Mouse (Mus musculus) limb, embryonic 14.5 days (tissue): ENCODE data around the gene Cnot8. TPM values are rescaled to one million over a fixed set of nuclear protein-coding genes. Genes with fewer than 3 reads are reported as not detected.

ENCODE experiments used
- ATAC-seq: fragments of 200-750 bp; cut with Nextera tagmentation; 2 replicates; pipeline ENCODE4 v1.8.0; 2017; ENCODE audit warnings: low read depth, moderate number of reproducible peaks, moderate TSS enrichment; ENCODE audit not compliant: low FRiP score
- DNase-seq: peaks from one replicate; pipeline ENCODE4 v3.0.0-alpha.2; 2015; ENCODE audit warnings: low spot score
- H3K27ac ChIP-seq: fragments of 300-500 bp; sonication (generic); replicated peaks from 2 replicates; pipeline ENCODE4 v1.5.1; 2014; ENCODE audit warnings: low read depth, mild to moderate bottlenecking, low read length, moderate library complexity, mixed read lengths
- H3K27me3 ChIP-seq: fragments of 300-500 bp; sonication (generic); 2 replicates; pipeline ENCODE4 v1.6.1; 2014; ENCODE audit warnings: low read length, mixed read lengths; ENCODE audit not compliant: control insufficient read depth, insufficient read depth
- H3K36me3 ChIP-seq: fragments of 300-500 bp; sonication (generic); 2 replicates; pipeline ENCODE4 v1.6.1; 2014; ENCODE audit warnings: mild to moderate bottlenecking, low read length, moderate library complexity, mixed read lengths; ENCODE audit not compliant: control insufficient read depth, insufficient read depth
- H3K4me1 ChIP-seq: fragments of 300-500 bp; sonication (generic); 2 replicates; pipeline ENCODE4 v1.6.1; 2014; ENCODE audit warnings: antibody characterized with exemption, low read length, mixed read lengths; ENCODE audit not compliant: control insufficient read depth, insufficient read depth
- H3K4me2 ChIP-seq: fragments of 300-500 bp; sonication (generic); replicated peaks from 2 replicates; pipeline ENCODE4 v1.6.1; 2014; ENCODE audit warnings: low read depth, mild to moderate bottlenecking, low read length, moderate library complexity; ENCODE audit not compliant: severe bottlenecking
- H3K4me3 ChIP-seq: fragments of 300-500 bp; sonication (generic); replicated peaks from 2 replicates; pipeline ENCODE4 v1.5.1; 2014; ENCODE audit warnings: low read length
- H3K9ac ChIP-seq: fragments of 300-500 bp; sonication (generic); 2 replicates; pipeline ENCODE4 v1.6.1; 2014; ENCODE audit warnings: mild to moderate bottlenecking, low read depth, low read length, moderate library complexity; ENCODE audit not compliant: severe bottlenecking
- H3K9me3 ChIP-seq: fragments of 300-500 bp; sonication (generic); 2 replicates; pipeline ENCODE4 v1.6.1; 2016; ENCODE audit warnings: low read length; ENCODE audit not compliant: control insufficient read depth
- POLR2A ChIP-seq: fragments of 200-500 bp; IDR thresholded peaks from 2 replicates; pipeline ENCODE4 v1.8.0; 2012; ENCODE audit warnings: inconsistent platforms, mild to moderate bottlenecking, moderate library complexity, borderline replicate concordance; ENCODE audit not compliant: insufficient read depth, insufficient read length; ENCODE audit errors: extremely low read depth
- WGBS: fragments of 180-500 bp; shearing (Covaris S2); extraction: QIAGEN DNeasy Blood & Tissue Kit; methylation state at CpG from one replicate; pipeline ENCODE4 v1.1.7; 2014; 5-methylcytosine and 5-hydroxymethylcytosine counted together
- polyA plus RNA-seq, 2 experiments: library from polyadenylated mRNA; depleted of rRNA in 1 of 2; stranded (reverse) in 1 of 2; unstranded in 1 of 2; fragments of >200 nt; fragmentation: Nextera tagmentation in 1 of 2; extraction: Ambion mirVana in 1 of 2; gene quantifications; 2 replicates each; pipeline versions ENCODE4 v1.2.1 to v1.2.3; 2012 to 2014

Cnot8 gene
- polyA plus RNA-seq, 2 experiments = 90.1 to 97.2 TPM

DNA sequence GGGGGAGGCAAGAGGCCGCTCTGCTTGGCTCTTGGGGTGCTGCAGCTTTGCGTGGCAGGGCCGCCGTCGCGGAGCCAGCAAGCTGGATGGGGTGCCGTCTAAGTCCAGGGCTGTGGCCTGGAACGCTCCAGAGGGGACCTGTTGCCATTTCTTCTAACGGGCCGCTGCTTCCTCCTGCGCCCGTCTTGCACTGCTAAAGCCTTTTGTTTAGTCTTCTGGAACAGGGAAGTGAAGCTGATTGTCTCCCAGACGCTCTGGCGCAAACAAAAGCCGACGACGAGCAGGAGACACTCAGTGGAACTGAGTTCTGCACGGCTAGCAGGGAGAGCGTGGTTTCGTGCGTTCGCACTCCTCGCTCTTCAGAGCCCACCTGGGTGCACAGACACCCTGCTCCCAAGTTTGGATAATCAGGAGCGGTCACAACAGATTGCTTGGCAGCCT, 418 bp downstream of the Cnot8 start:
- peak overlapping the region; percentile 89 for H3K27ac ChIP-seq
- peak overlapping the region; percentile 95 for H3K9ac ChIP-seq
- WGBS = under 1% methylated on average over 23 of the region's 24 CpGs
- H3K4me1 ChIP-seq = peaks cover 12% of the 10 kb centered on the region
- peak overlapping the region; percentile 93 for H3K4me3 ChIP-seq
- H3K9me3 ChIP-seq = no peaks in the 10 kb centered on the region
- no peak for DNase-seq
- peak; percentile 20; the same call in 1 of the 2 replicates for ATAC-seq
- H3K36me3 ChIP-seq = peaks cover 4% of the 10 kb centered on the region; the same call in 1 of the 2 replicates
- peak overlapping the region; percentile 74 for H3K4me2 ChIP-seq
- TF ChIP-seq POLR2A = peak; percentile 25; the same call in 1 of the 2 replicates
- H3K27me3 ChIP-seq = no peaks in the 10 kb centered on the region

DNA sequence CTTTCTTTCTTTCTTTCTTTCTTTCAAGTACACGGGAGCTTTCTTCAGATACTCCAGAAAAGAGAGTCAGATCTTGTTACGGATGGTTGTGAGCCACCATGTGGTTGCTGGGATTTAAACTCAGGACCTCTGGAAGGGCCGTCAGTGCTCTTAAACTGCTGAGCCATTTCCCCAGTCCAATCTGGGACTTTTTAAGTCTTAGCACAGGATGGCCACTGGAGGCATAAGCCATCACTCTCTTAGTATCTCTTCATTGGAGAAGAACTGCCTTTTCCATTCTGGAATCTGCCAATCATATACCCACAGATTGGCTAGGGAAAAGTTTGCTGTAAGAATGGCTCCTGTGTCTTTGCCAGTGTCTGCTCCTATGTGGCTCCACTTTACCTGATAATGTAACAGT, 3.1 kb downstream of the Cnot8 start:
- WGBS = 50% methylated on average over 3 of the region's 3 CpGs

DNA sequence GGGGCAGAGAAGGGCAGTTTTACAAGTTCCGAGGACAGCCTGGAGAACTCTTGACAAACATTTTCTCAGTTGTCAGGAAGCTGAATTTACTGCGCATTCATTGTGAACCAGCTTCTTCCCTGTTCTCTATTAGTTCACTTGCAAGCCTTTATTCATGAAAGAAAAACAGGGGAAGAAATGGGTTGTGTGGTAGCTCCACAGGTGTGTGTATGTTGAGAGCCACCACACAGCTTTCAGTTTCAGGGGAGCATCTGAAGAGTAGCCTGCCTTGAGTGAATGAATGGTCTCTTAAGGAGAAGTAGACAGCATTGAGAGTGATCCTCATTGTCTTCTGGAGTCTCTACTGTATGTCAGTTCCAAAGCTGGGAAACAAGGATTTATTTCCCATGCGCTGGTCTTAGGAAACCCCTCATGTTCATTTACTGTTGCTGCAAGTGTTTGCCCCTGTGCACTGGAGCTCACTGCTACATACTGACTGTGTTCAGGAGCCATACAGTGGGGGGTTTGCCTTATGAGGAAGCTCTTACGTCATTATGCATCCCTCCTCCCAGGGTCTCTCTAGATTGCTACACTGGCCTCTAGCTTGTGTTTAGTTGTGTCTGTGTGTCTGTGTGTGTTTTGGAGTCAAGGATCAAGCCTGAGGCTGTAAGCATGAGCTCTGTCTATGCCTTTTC, 3.8 kb downstream of the Cnot8 start:
- Histone ChIP-seq H3K9ac (no peak overlapping the region; the same call in 1 of the 2 replicates), H3K4me1 (peaks cover 10% of the 10 kb centered on the region), H3K27me3 (no peaks in the 10 kb centered on the region), H3K4me2 (no peak overlapping the region), H3K36me3 (peaks cover 37% of the 10 kb centered on the region), H3K27ac (no peak overlapping the region), H3K4me3 (no peak overlapping the region), H3K9me3 (no peaks in the 10 kb centered on the region)
- 80% methylated on average over 4 of the region's 4 CpGs for WGBS
- DNase-seq = no peak
- no peak for TF ChIP-seq POLR2A
- no peak for ATAC-seq

More for the DNA sequence above, 3.1 kb downstream of the Cnot8 start:
- H3K36me3 ChIP-seq = peaks cover 30% of the 10 kb centered on the region
- H3K4me1 ChIP-seq = peaks cover 12% of the 10 kb centered on the region
- TF ChIP-seq POLR2A = no peak
- H3K27me3 ChIP-seq = no peaks in the 10 kb centered on the region
- ATAC-seq (no peak), DNase-seq (no peak)
- H3K27ac ChIP-seq = no peak overlapping the region
- no peak overlapping the region for H3K4me2 ChIP-seq
- H3K4me3 ChIP-seq = no peak overlapping the region
- no peak overlapping the region for H3K9ac ChIP-seq
- H3K9me3 ChIP-seq = no peaks in the 10 kb centered on the region

DNA sequence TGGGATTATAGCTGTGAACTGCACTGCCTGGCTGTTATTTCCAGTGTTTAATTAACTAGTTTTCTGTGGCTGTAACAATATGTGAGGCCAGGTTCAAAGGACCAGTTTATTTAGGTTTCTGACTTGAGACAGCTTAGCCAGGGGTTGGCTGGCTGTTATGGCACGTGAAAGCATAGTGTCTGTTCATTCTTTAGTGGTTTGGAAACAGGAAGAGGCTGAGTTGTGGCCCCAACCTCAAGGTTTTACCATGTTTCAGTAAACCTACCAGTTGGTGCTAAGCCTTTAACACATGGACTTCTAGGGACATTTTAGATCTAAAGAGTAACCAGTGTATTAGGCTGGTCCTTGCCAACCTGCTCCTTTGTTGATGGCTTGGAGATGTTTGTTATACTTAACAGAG, 12.6 kb downstream of the Cnot8 start:
- no peak for ATAC-seq
- H3K4me1 ChIP-seq = no peaks in the 10 kb centered on the region
- 71% methylated on average over 1 of the region's 1 CpGs for WGBS

DNA sequence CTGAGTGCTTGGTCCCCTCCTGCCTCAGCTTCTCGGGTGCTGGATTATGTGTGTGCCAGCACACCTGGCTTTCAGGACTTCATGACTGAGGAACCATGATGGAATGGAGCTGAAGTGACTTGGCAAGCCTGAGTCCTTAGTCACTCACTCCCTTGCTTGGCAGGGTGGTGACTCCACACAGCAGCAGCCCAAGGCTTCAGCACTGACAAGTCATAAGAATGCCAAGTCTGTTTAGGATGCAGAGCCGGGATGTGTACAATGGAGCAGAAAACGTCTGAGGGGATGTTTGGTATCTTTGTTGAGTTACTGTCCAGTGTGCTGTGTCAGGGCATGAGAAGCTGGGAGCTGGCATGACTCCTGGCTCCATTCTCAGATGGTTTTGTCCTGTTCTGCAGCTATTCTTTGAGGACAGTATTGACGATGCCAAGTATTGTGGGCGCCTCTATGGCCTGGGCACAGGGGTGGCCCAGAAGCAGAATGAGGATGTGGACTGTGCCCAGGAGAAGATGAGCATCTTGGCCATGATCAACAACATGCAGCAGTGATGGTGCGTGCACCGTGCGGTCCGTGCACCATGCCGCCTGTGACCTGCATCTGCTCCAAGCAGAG, 13.2 kb downstream of the Cnot8 start:
- no peaks in the 10 kb centered on the region for H3K9me3 ChIP-seq
- H3K4me2 ChIP-seq = no peak overlapping the region
- H3K36me3 ChIP-seq = peaks cover 97% of the 10 kb centered on the region
- ATAC-seq (no peak), DNase-seq (no peak)
- no peaks in the 10 kb centered on the region for H3K4me1 ChIP-seq
- H3K9ac ChIP-seq = no peak overlapping the region
- no peak for TF ChIP-seq POLR2A
- H3K4me3 ChIP-seq = no peak overlapping the region
- H3K27ac ChIP-seq = no peak overlapping the region
- H3K27me3 ChIP-seq = no peaks in the 10 kb centered on the region
- WGBS = 88% methylated on average over 10 of the region's 10 CpGs

More for the DNA sequence above, 12.6 kb downstream of the Cnot8 start:
- no peak overlapping the region for H3K4me2 ChIP-seq
- H3K27me3 ChIP-seq = no peaks in the 10 kb centered on the region
- no peak overlapping the region for H3K9ac ChIP-seq
- no peak for DNase-seq
- no peak for TF ChIP-seq POLR2A
- no peaks in the 10 kb centered on the region for H3K9me3 ChIP-seq
- no peak overlapping the region for H3K27ac ChIP-seq
- H3K36me3 ChIP-seq = peaks cover 97% of the 10 kb centered on the region
- H3K4me3 ChIP-seq = no peak overlapping the region
